Mouse (Mus musculus) retina, embryonic 14.5 days (tissue): ENCODE measurements around the gene Hemgn.
A peak's percentile ranks its signal among the peaks of the same experiment; 100 is the strongest.

Source experiments
- DNase-seq: peaks from one replicate; pipeline ENCODE4 v3.0.0-alpha.2; 2015; ENCODE audit warnings: low spot score

Hemgn gene

GRCm38 (mm10) chr4:46412113-46412512 lies 1.2 kb downstream of the Hemgn start:
- DNase-seq: no peak

- DNase-seq: no peak
Observed at GRCm38 (mm10) chr4:46411489-46411888, 1.8 kb downstream of the Hemgn start.

GRCm38 (mm10) chr4:46410677-46411076 lies 2.6 kb downstream of the Hemgn start:
- DNase-seq: no peak

GRCm38 (mm10) chr4:46406966-46407703 lies 6.2 kb downstream of the Hemgn start:
- DNase-seq: no peak

- no peak for DNase-seq
Observed at GRCm38 (mm10) chr4:46404042-46404795, 9.1 kb downstream of the Hemgn start.

- no peak for DNase-seq
Observed at GRCm38 (mm10) chr4:46398839-46399238, 14.5 kb downstream of the Hemgn start.

- DNase-seq: no peak
Observed at GRCm38 (mm10) chr4:46395736-46396135, 17.6 kb downstream of the Hemgn start.

GRCm38 (mm10) chr4:46394388-46394787 lies 18.9 kb downstream of the Hemgn start:
- DNase-seq: no peak

GRCm38 (mm10) chr4:46390390-46390970 lies 22.8 kb downstream of the Hemgn start:
- peak; percentile 90 for DNase-seq

GRCm38 (mm10) chr4:46389612-46390341 lies 23.5 kb downstream of the Hemgn start:
- peak; percentile 70 for DNase-seq

GRCm38 (mm10) chr4:46389013-46389611 lies 24.2 kb downstream of the Hemgn start, which contains the start of gene Trmo:
TSS of gene Trmo (minus strand) at chr4:46389437.
- peak; percentile 96 for DNase-seq

- no peak for DNase-seq
Observed at GRCm38 (mm10) chr4:46388556-46388955, 24.8 kb downstream of the Hemgn start.

GRCm38 (mm10) chr4:46374869-46375368 lies 38.4 kb downstream of the Hemgn start:
- peak; percentile 84 for DNase-seq

GRCm38 (mm10) chr4:46374455-46374854 lies 38.9 kb downstream of the Hemgn start:
- DNase-seq: peak; percentile 43

GRCm38 (mm10) chr4:46371030-46371429 lies 42.3 kb downstream of the Hemgn start:
- peak; percentile 51 for DNase-seq

- no peak for DNase-seq
Observed at GRCm38 (mm10) chr4:46370406-46370805, 42.9 kb downstream of the Hemgn start.

- no peak for DNase-seq
Observed at GRCm38 (mm10) chr4:46369070-46369469, 44.2 kb downstream of the Hemgn start.

GRCm38 (mm10) chr4:46367487-46367959 lies 45.8 kb downstream of the Hemgn start:
- no peak for DNase-seq

GRCm38 (mm10) chr4:46364360-46364759 lies 48.9 kb downstream of the Hemgn start:
- no peak for DNase-seq

GRCm38 (mm10) chr4:46361258-46361657 lies 52.0 kb downstream of the Hemgn start:
- no peak for DNase-seq

- DNase-seq: no peak
Observed at GRCm38 (mm10) chr4:46359539-46360253, 53.6 kb downstream of the Hemgn start.
